In genomic region chrX:75643402-75643801, GRCm38 (mm10) we compare ENCODE assay signal across 14 mouse cellular contexts.
"Had no signal": no experiment of that assay in that cellular context is flagged by ENCODE, and none has a peak within 500 bp of the region (broad histone marks: within the 10 kb centered on the region; RNA-seq: fewer than 3 reads in every experiment).

No protein-coding gene starts in this region.

- H3K27ac ChIP-seq: left cerebral cortex, adult 2 months; liver, embryonic 13.5 days; midbrain, embryonic 10.5 days; midbrain, embryonic 13.5 days; neural tube, embryonic 13.5 days; stomach, embryonic 15.5 days had no signal

- H3K4me1 ChIP-seq: liver, embryonic 13.5 days; megakaryocyte, embryonic 14.5 days; midbrain, embryonic 10.5 days; midbrain, embryonic 13.5 days; neural tube, embryonic 13.5 days; stomach, embryonic 15.5 days had no signal

- H3K9me3 ChIP-seq: liver, embryonic 13.5 days; megakaryocyte, embryonic 14.5 days; midbrain, embryonic 10.5 days; midbrain, embryonic 13.5 days; neural tube, embryonic 13.5 days; stomach, embryonic 15.5 days had no signal

- H3K36me3 ChIP-seq: liver, embryonic 13.5 days; midbrain, embryonic 10.5 days; midbrain, embryonic 13.5 days; neural tube, embryonic 13.5 days; stomach, embryonic 15.5 days had no signal

- H3K4me3 ChIP-seq: left cerebral cortex, adult 2 months; liver, embryonic 13.5 days; megakaryocyte, embryonic 14.5 days; midbrain, embryonic 10.5 days; midbrain, embryonic 13.5 days; myocyte; neural tube, embryonic 13.5 days; stomach, embryonic 15.5 days had no signal

- DNase-seq: layer of hippocampus, postnatal 36 days; liver, embryonic 13.5 days; lung, adult 2 months; retina, postnatal 1 day; right cerebral cortex, postnatal 25 days; spleen, adult 18-20 months; thymus, postnatal 25 days had no signal

- H3K27me3 ChIP-seq: liver, embryonic 13.5 days; megakaryocyte, embryonic 14.5 days; midbrain, embryonic 13.5 days; neural tube, embryonic 13.5 days; stomach, embryonic 15.5 days had no signal
